Mouse (Mus musculus): ENCODE measurements around the gene Arcn1.

DNA sequence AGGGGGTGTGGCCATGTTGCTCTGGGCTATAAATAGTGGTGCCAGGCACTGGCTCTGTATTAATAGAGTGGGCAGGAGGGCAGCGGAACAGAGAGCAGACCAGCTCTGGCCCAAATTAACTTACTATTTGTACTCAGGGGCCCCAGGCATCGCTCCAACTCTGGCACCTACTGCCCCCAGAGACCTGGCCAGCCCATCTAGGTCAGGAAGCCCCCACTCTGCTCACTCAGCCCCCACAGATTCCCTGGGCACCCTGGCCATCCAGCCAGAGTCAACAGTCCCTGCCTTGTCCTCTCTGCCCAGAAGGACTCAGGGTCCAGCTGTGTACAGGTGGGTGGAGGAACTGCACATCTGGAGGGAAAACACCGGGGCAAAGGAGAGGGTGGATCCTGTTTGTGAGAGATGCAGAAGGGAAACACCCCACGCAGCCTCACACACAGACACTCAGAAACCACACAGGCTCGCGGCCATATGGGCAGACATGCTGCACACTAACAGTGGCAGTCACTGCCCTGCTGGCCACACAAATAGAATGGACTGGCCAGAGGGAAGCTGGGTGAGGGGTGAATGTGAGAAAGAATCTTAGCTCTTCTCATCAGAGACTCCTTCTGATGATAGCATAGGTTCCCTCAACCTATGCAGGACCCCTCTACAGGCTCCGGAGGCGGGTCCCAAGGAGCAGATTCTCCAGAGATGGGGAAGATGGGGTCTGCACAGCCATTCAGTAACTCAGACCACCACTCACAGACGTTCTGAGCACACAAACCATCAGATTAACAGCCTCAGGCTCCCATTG is 47.1 kb downstream of the Arcn1 start:
- TF ChIP-seq POLR2A (IDR thresholded peaks at IDR 0.05; ENCODE audit: borderline replicate concordance, control insufficient read depth, low read depth, low read length) (no peak), CTCF (IDR thresholded peaks at IDR 0.05; ENCODE audit: control insufficient read depth, insufficient read depth, low read length) (no peak)
